Mouse (Mus musculus) ovary, adult 18-20 months (tissue): ENCODE results near the gene Fads1.

Experiments
- DNase-seq: peaks from one replicate; pipeline ENCODE4 v3.0.0; 2022; ENCODE audit warnings: low spot score, mixed read lengths

The Fads1 gene

GRCm38 (mm10) chr19:10213796-10214471 is 31.2 kb downstream of the Fads1 start:
- no peak for DNase-seq

GRCm38 (mm10) chr19:10216101-10216500 is 33.4 kb downstream of the Fads1 start:
- no peak for DNase-seq

GRCm38 (mm10) chr19:10219108-10219507 is 36.4 kb downstream of the Fads1 start:
- DNase-seq, result no peak

- no peak for DNase-seq
Measured at GRCm38 (mm10) chr19:10219593-10219992, 36.9 kb downstream of the Fads1 start.

GRCm38 (mm10) chr19:10221585-10221984 is 38.9 kb downstream of the Fads1 start:
- no peak for DNase-seq

GRCm38 (mm10) chr19:10222656-10223055 is 40.0 kb downstream of the Fads1 start:
- no peak for DNase-seq

- DNase-seq, result no peak
Measured at GRCm38 (mm10) chr19:10223561-10223960, 40.9 kb downstream of the Fads1 start.

GRCm38 (mm10) chr19:10224637-10225453 is 42.2 kb downstream of the Fads1 start:
- DNase-seq, result no peak

- DNase-seq, result no peak
Measured at GRCm38 (mm10) chr19:10225767-10226166, 43.1 kb downstream of the Fads1 start.

GRCm38 (mm10) chr19:10231016-10231415 is 48.3 kb downstream of the Fads1 start:
- no peak for DNase-seq

- no peak for DNase-seq
Measured at GRCm38 (mm10) chr19:10231871-10232270, 49.2 kb downstream of the Fads1 start.

GRCm38 (mm10) chr19:10232327-10233017 is 49.8 kb downstream of the Fads1 start:
- DNase-seq, result no peak

- no peak for DNase-seq
Measured at GRCm38 (mm10) chr19:10235784-10236565, 53.3 kb downstream of the Fads1 start.

- peak; percentile 40 for DNase-seq
Measured at GRCm38 (mm10) chr19:10238477-10238876, 55.8 kb downstream of the Fads1 start.

GRCm38 (mm10) chr19:10239419-10239818 is 56.7 kb downstream of the Fads1 start:
- no peak for DNase-seq

GRCm38 (mm10) chr19:10239975-10240653 is 57.4 kb downstream of the Fads1 start:
- DNase-seq, result no peak

GRCm38 (mm10) chr19:10240654-10241305 is 58.1 kb downstream of the Fads1 start, which contains the start of gene Myrf:
Myrf (minus strand) TSS chr19:10240748.
- peak; percentile 61 for DNase-seq

- no peak for DNase-seq
Measured at GRCm38 (mm10) chr19:10242916-10243315, 60.2 kb downstream of the Fads1 start.

GRCm38 (mm10) chr19:10244183-10244582 is 61.5 kb downstream of the Fads1 start:
- DNase-seq, result no peak
